Comparison of ENCODE assay signal across 8 mouse cellular contexts in the genomic region with DNA sequence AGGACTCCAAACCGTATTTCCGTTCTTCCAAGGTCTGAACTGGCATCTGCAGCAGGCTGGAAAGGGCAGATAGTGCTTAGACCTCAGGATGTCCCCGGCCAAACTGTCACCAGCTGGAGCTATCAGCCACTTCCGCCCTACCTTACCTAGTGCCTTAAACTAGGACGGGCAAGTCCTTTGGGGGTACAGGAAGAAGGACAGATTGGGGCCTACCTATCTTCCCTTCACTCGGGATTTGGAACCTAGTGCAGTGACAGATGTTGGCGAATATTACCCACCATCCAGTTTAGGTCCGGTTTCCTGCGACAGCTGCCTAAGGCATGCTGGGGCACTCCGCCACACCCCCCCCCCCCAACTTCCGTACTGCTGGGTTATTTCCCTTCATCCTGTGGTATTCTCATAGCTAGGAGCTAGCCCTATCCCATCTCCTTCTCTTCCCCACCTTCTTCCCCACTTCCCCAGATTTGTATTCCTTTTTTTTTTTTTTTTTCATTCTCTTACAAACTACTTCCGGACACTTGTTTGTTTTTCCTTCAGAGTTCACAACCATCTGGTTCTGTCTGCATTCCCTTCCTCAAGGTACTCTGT. TPM values are rescaled to one million over a fixed set of nuclear protein-coding genes. Genes with fewer than 3 reads are reported as not detected.
A peak's percentile ranks its signal among the peaks of the same experiment; 100 is the strongest.
DNase-seq lines count a peak whose midpoint lies in the region; ATAC-seq and TF ChIP-seq lines count a peak whose summit lies in the region.

Efcab8 (plus strand) TSS at position 538 of the 588 bp plus-strand sequence.

- peak within 1 kb of the TSS; percentile 86 for H3K27ac ChIP-seq in testis, adult 2 months (ENCODE audit: control insufficient read depth, insufficient read depth, low read depth, low read length)
- no peak within 1 kb of the TSS for H3K27ac ChIP-seq in forebrain, postnatal 0 days (ENCODE audit: low read depth, low read length)
- peak within 1 kb of the TSS; percentile 74 for H3K27ac ChIP-seq in liver, embryonic 12.5 days

- no peaks in the 10 kb centered on the region; the same call in none of the 2 replicates for H3K36me3 ChIP-seq in testis, adult 2 months (ENCODE audit: control insufficient read depth, insufficient read depth, low read length)
- H3K36me3 ChIP-seq in forebrain, postnatal 0 days (ENCODE audit: insufficient read depth): no peaks in the 10 kb centered on the region
- 0 out of 2 replicates have a peak, but pooled peaks cover under 1% of the 10 kb centered on the region for H3K36me3 ChIP-seq in liver, embryonic 12.5 days

- H3K9ac ChIP-seq in forebrain, postnatal 0 days: peak within 1 kb of the TSS; percentile 31; the same call in 1 of the 2 replicates
- H3K9ac ChIP-seq in liver, embryonic 12.5 days: peak within 1 kb of the TSS; percentile 68

- intact Hi-C loops in left cerebral cortex, postnatal 10 days (cut with DNase I): no loop called here

- peak within 1 kb of the TSS; percentile 83 for H3K4me3 ChIP-seq in testis, adult 2 months (ENCODE audit: control insufficient read depth, low read depth, low read length)
- H3K4me3 ChIP-seq in forebrain, postnatal 0 days (ENCODE audit: low read depth, low read length): peak within 1 kb of the TSS; percentile 27
- peak within 1 kb of the TSS; percentile 58 for H3K4me3 ChIP-seq in liver, embryonic 12.5 days

- H3K27me3 ChIP-seq in testis, adult 2 months (ENCODE audit: control insufficient read depth, insufficient read depth, low read length): no peaks in the 10 kb centered on the region
- H3K27me3 ChIP-seq in forebrain, postnatal 0 days (ENCODE audit: insufficient read depth, low read length): no peaks in the 10 kb centered on the region
- H3K27me3 ChIP-seq in liver, embryonic 12.5 days (replicated peaks): no peaks in the 10 kb centered on the region

- no peak for DNase-seq in testis, postnatal 10 days (ENCODE audit: low spot score)
- DNase-seq in forebrain, postnatal 0 days: no peak
- DNase-seq in layer of hippocampus, adult 11-12 months (ENCODE audit: low spot score): no peak
- DNase-seq in left cerebral cortex, postnatal 10 days (ENCODE audit: extremely low spot score in 1 of 2, low spot score in 2 of 2): no peak
- DNase-seq in right cerebral cortex, adult 18-20 months: no peak

- WGBS in forebrain, postnatal 0 days: 53% methylated on average over 11 of the region's 12 CpGs
- WGBS in liver, embryonic 12.5 days (ENCODE audit: insufficient replicate concordance): 20% methylated on average over 12 of the region's 12 CpGs

- TF ChIP-seq CTCF in testis, adult 2 months (IDR thresholded peaks at IDR 0.05; ENCODE audit: control insufficient read depth, insufficient read depth, insufficient replicate concordance, low read depth, low read length): no peak
- no peak for TF ChIP-seq CTCF in forebrain, postnatal 0 days (IDR thresholded peaks at IDR 0.05; ENCODE audit: low read depth)

- H3K9me3 ChIP-seq in forebrain, postnatal 0 days (ENCODE audit: low read length): no peaks in the 10 kb centered on the region
- no peaks in the 10 kb centered on the region for H3K9me3 ChIP-seq in liver, embryonic 12.5 days (replicated peaks)

- TF ChIP-seq POLR2A in testis, adult 2 months (IDR thresholded peaks at IDR 0.05; ENCODE audit: control insufficient read depth, low read depth, low read length): no peak

- peaks cover 13% of the 10 kb centered on the region for H3K4me1 ChIP-seq in testis, adult 2 months (ENCODE audit: control insufficient read depth, insufficient read depth, low read length)
- no peaks in the 10 kb centered on the region for H3K4me1 ChIP-seq in forebrain, postnatal 0 days (ENCODE audit: insufficient read depth)
- H3K4me1 ChIP-seq in liver, embryonic 12.5 days: peaks cover 46% of the 10 kb centered on the region

- peak within 1 kb of the TSS; percentile 48 for H3K4me2 ChIP-seq in forebrain, postnatal 0 days (ENCODE audit: low read depth)
- H3K4me2 ChIP-seq in liver, embryonic 12.5 days: peak within 1 kb of the TSS; percentile 94

- ATAC-seq in forebrain, postnatal 0 days: 0 out of 2 replicates have a peak, but pooled peaks have one; percentile 5
- ATAC-seq in liver, embryonic 12.5 days: peak; percentile 69
- peak; percentile 39; the same call in 1 of the 2 replicates for ATAC-seq in neutrophil, adult 5-6 weeks (ENCODE audit: extremely low read depth, insufficient number of reproducible peaks, low FRiP score, poor library complexity, severe bottlenecking)

RNA-seq across cellular contexts. Expression of gene Efcab8, which starts in this region (rescaled TPM):
- polyA plus RNA-seq in testis, adult 2 months (2012; rRNA removed): 41.4 and 46.4 TPM in 2 replicates
- total RNA-seq in forebrain, postnatal 0 days (2014; rRNA removed): 0.05 and 0.23 TPM in 2 replicates
- not detected in 2 replicates for polyA plus RNA-seq in forebrain, postnatal 0 days (2015; fragmentation: Nextera tagmentation; extraction: Ambion mirVana)
- 0.10 and 0.16 TPM in 2 replicates for polyA plus RNA-seq in liver, embryonic 12.5 days (2016; fragmentation: Nextera tagmentation; extraction: Ambion mirVana)
- 0.25 and 1.9 TPM in 2 replicates for total RNA-seq in neutrophil, adult 5-6 weeks (2017)
- under 1 TPM; 0.45 to 0.56 TPM for total RNA-seq in left cerebral cortex, postnatal 10 days (2021)

Comparison
In these comparisons a context has a peak if more than half of its experiments do, and no peak if none do; other contexts are left out.
1. RNA of gene Efcab8 (polyA plus RNA-seq): 41.4 to 46.4 TPM in testis, adult 2 months; 0.10 to 0.16 TPM in liver, embryonic 12.5 days and not detected in forebrain, postnatal 0 days; every median in the first group is over 10 times any median in the second.
2. Peak in ATAC-seq, H3K4me3 ChIP-seq, H3K9ac ChIP-seq and H3K4me2 ChIP-seq in forebrain, postnatal 0 days; RNA of the gene not detected or under 1 TPM.
3. Peak in ATAC-seq, H3K4me3 ChIP-seq, H3K27ac ChIP-seq, H3K9ac ChIP-seq and H3K4me2 ChIP-seq in liver, embryonic 12.5 days; RNA of the gene not detected or under 1 TPM.
4. H3K4me3 ChIP-seq: peak in every context shown above with its lines; median percentile 83 in testis, adult 2 months; 58 in liver, embryonic 12.5 days; 27 in forebrain, postnatal 0 days.
5. ATAC-seq: peak in every context shown above with its lines; median percentile 69 in liver, embryonic 12.5 days; 39 in neutrophil, adult 5-6 weeks; 5 in forebrain, postnatal 0 days.